Mouse (Mus musculus): ENCODE data around the gene Gm35134. TPM values are rescaled to one million over a fixed set of nuclear protein-coding genes. Genes with fewer than 3 reads are reported as not detected.

Gm35134 gene
- not detected for polyA plus RNA-seq (2015; fragmentation: Illumina TruSeq; extraction: RNeasy Lipid Tissue Mini Kit (QIAGEN cat#74804); ENCODE audit: insufficient read depth, low read depth, low replicate concordance)

DNA sequence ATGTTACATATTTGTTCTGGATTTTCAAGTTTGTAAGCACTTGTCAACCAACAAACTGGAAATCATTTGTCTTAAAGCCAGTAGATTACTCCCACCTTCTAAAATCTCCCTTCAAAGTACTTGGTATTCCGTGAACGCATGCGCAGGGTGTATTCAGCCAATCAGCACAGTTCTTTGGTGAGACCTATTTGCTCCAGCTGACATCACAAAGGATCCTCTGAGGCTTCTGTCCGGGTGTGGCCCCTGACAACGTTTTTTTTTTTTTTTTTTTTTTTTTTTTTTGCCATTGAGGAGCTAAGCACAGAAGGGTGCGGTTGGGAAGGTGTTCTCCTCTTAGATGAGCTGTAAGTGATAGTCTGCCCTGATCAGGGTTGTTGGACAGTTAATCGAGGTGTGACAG is at the start of gene Gm35134:
TSS of gene Gm35134 (plus strand) at position 301 of the 400 bp plus-strand sequence.

